Mouse (Mus musculus) ES-E14 (cell line): ENCODE measurements around the gene Hamp2. TPM values are rescaled to one million over a fixed set of nuclear protein-coding genes. Genes with fewer than 3 reads are reported as not detected.

Experiments used
- DNase-seq: peaks from one replicate; pipeline ENCODE4 v3.0.0-alpha.2; 2013; ENCODE audit warnings: low read depth, low spot score
- H3K27ac ChIP-seq: 2 replicates; pipeline ENCODE4 v1.5.1; 2012; ENCODE audit warnings: low read depth, mild to moderate bottlenecking, low read length, moderate library complexity, mixed read lengths; ENCODE audit not compliant: poor library complexity, insufficient read depth, severe bottlenecking
- H3K36me3 ChIP-seq: 2 replicates; pipeline ENCODE4 v1.6.1; 2012; ENCODE audit warnings: mild to moderate bottlenecking, low read length, moderate library complexity, mixed read lengths; ENCODE audit not compliant: control insufficient read depth, poor library complexity, insufficient read depth, severe bottlenecking
- H3K4me1 ChIP-seq, 2 experiments: fragments of 150-350 bp in 1 of 2; sonication (generic) in 1 of 2; 2 replicates each; pipeline ENCODE4 v1.6.1; 2012; ENCODE audit warnings: low read length in 2 of 2, mild to moderate bottlenecking in 1 of 2, mixed read lengths in 1 of 2; ENCODE audit not compliant: control insufficient read depth in 2 of 2, insufficient read depth in 2 of 2, poor library complexity in 1 of 2
- H3K4me3 ChIP-seq, 2 experiments: fragments of 150-350 bp in 1 of 2; sonication (generic) in 1 of 2; 2 replicates each; pipeline ENCODE4 v1.5.1; 2012; ENCODE audit warnings: low read length in 2 of 2, low read depth in 1 of 2, mild to moderate bottlenecking in 1 of 2, mixed read lengths in 1 of 2; ENCODE audit not compliant: insufficient read depth in 1 of 2, poor library complexity in 1 of 2, severe bottlenecking in 1 of 2
- H3K9ac ChIP-seq: 2 replicates; pipeline ENCODE4 v1.6.1; 2012; ENCODE audit warnings: low read depth, mild to moderate bottlenecking, low read length, mixed read lengths; ENCODE audit not compliant: poor library complexity, insufficient read depth, severe bottlenecking
- H3K9me3 ChIP-seq: fragments of 150-350 bp; sonication (generic); 2 replicates; pipeline ENCODE4 v1.6.1; 2012; ENCODE audit warnings: low read depth, mild to moderate bottlenecking, low read length; ENCODE audit not compliant: control insufficient read depth, insufficient read depth
- CHD2 ChIP-seq: IDR thresholded peaks from 2 replicates; pipeline ENCODE4 v1.6.1; 2014; ENCODE audit warnings: mild to moderate bottlenecking, low read depth, low read length, inconsistent platforms
- HCFC1 ChIP-seq: IDR thresholded peaks from 2 replicates; pipeline ENCODE4 v1.6.1; 2012; ENCODE audit warnings: low read length, inconsistent platforms, borderline replicate concordance; ENCODE audit not compliant: insufficient read depth
- MAFK ChIP-seq: IDR thresholded peaks from 2 replicates; pipeline ENCODE4 v1.6.1; 2014; ENCODE audit warnings: mild to moderate bottlenecking, low read depth, low read length, inconsistent platforms; ENCODE audit not compliant: insufficient read depth
- ZC3H11A ChIP-seq: IDR thresholded peaks from 2 replicates; pipeline ENCODE4 v1.6.1; 2012; ENCODE audit warnings: low read depth, mild to moderate bottlenecking, inconsistent platforms, low read length, borderline replicate concordance
- ZNF384 ChIP-seq: IDR thresholded peaks from 2 replicates; pipeline ENCODE4 v1.6.1; 2012; ENCODE audit warnings: low read depth, low read length, inconsistent platforms
- in situ Hi-C, 2 experiments: fragments of 600-800 bp; cut with MboI; formaldehyde crosslinking; loops; one replicate each; pipeline ENCODE4 v1.15.1; 2025; ENCODE audit warnings: low sequenced_read_pairs in 2 of 2, inconsistent platforms in 1 of 2; ENCODE audit not compliant: unreplicated experiment in 2 of 2
- total RNA-seq: library from RNA; depleted of rRNA; stranded (reverse); fragments of 300-350 nt; gene quantifications from 2 replicates; pipeline ENCODE4 v1.2.3, GENCODE M21; 2012

Gene Hamp2
- total RNA-seq, 1 experiment = not detected

DNA sequence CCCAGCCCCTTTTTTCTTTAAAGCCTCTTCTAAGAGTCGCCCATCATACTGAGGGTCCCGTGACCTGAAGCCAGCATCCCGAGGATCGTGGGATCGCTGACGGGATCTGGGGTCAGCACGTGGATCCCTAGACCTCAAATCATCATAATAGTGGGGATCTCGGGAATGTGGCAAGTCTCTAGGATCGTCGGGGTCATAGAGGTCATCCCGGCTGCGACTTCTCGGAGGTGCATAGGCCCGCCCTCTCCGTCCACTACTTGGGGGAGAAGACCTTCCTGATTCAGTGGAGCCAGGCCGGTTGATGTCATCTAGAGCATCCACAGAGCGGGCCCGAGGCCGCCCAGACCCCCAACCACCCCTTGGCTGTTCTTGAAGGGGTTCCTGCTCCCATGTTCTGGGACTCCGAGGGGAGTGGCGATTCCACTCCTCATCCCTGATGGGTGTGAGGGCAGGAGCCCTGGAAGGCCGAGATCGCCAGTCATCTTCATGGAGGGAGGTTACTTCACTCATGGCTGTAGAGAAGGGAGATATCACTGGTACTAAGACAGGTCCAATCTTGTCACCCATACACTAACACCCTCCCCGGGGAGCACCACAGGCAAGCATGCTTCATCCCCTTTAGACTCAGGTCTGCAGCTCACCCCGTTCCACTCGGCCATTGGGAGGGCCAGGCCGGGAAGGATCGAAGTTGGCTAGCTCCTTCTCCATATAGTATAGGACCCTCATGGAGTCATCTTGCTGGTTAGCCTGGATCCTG, 33.8 kb upstream of the Hamp2 start:
- peak overlapping the region; percentile 83 to 91 for H3K4me3 ChIP-seq
- in situ Hi-C loops = no loop called here
- H3K4me1 ChIP-seq = peaks cover 2 to 16% of the 10 kb centered on the region in 2 experiments; a peak in 2 of 4 replicates
- H3K27ac ChIP-seq = peak overlapping the region; percentile 89
- peaks cover 44% of the 10 kb centered on the region for H3K36me3 ChIP-seq
- no peaks in the 10 kb centered on the region for H3K9me3 ChIP-seq
- no peak for DNase-seq
- peak overlapping the region; percentile 91; the same call in 1 of the 2 replicates for H3K9ac ChIP-seq
- TF ChIP-seq HCFC1 = no peak
- no peak for TF ChIP-seq ZNF384
- no peak for TF ChIP-seq MAFK
- TF ChIP-seq CHD2 = peak; percentile 54; the same call in 1 of the 2 replicates

DNA sequence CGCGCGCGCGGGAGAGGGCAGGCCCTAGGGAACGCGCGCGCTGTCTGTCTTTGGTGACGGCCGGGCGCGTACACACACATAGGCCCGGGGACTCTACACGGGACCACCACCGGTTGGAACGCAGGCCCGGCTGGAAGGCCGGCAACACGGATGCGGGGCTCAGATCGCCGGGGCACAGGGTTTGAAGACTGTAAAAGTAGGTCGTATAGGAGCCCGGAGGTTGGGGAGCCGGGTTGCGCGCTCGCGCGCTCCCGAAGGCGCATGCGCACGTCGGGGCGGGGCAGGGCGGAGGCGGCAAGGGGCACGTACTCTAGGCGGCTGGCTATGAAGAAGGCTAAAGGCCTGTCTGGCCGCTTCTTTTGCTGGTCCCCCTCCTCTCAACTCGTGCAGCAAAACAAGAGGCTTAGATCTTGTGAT, 32.9 kb upstream of the Hamp2 start:
- Histone ChIP-seq H3K4me1 (peaks cover 2 to 16% of the 10 kb centered on the region in 2 experiments; a peak in 2 of 4 replicates), H3K36me3 (peaks cover 48% of the 10 kb centered on the region), H3K27ac (peak overlapping the region; percentile 89), H3K9ac (peak overlapping the region; percentile 91), H3K9me3 (no peaks in the 10 kb centered on the region), H3K4me3 (peak overlapping the region; percentile 83 to 91)
- no peak for TF ChIP-seq MAFK
- TF ChIP-seq ZNF384 = no peak
- TF ChIP-seq ZC3H11A = no peak
- no peak for TF ChIP-seq HCFC1
- TF ChIP-seq CHD2 = no peak
- DNase-seq = peak; percentile 65
- in situ Hi-C loops = no loop called here

DNA sequence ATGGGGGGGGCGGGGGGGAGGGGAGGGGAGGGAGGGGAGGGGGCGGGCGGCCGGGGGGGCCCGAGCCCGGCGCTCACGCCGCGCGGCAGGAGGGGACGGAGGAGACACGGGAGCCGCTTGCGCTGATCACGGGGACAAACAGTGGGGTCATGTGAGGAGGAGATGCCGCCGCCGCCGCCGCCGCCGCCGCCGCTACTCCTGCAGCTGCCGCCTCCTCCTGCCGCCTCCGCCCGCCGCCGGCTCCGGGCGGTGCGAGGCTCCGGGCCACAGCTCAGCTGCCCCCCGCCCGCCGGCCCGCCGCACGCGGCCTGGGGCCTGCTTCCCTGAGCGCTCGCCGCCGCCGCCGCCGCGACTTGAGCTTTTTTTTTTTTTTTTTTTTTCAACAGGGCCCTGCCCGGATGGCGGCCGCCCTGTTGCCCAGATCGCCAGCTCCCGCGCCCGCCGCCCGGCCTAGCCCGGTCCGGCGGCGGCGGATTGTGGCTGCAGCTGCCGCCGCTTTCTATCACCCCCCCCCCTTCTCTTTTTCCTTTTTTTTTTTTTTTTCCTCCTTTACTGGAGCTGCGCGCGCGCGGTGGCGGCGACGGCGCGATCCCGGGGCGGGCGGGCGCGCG, 32.4 kb upstream of the Hamp2 start, which contains the start of gene Usf2:
Usf2 (minus strand) TSS at position 48 of the 611 bp plus-strand sequence.
- Histone ChIP-seq H3K9ac (peak within 1 kb of the TSS; percentile 91), H3K27ac (peak within 1 kb of the TSS; percentile 89), H3K4me1 (peaks cover 2 to 16% of the 10 kb centered on the region in 2 experiments; a peak in 2 of 4 replicates), H3K9me3 (no peaks in the 10 kb centered on the region), H3K4me3 (peak within 1 kb of the TSS; percentile 83 to 91), H3K36me3 (peaks cover 48% of the 10 kb centered on the region)
- DNase-seq = no peak
- in situ Hi-C loops = no loop called here
- peak; percentile 95 for TF ChIP-seq ZNF384
- no peak for TF ChIP-seq MAFK

DNA sequence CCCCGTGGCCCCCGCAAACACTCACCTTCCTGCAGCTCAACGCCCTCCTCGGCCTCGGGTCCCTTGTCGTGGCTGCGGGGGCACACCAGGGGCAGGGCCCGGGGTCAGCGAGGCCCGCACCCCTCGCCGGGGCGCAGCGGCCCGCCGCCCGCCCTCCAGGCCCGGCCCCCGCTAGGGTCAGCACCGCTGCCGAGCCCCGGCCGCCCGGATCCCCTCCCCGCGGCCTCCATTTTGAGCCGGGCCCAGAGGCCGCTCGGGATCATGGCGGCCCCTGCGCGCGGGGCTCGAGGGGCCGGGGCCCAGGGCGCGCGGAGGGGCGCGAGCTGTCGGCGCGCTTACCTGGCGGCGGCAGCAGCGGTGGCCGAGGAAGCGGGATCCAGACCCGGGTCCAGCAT, 31.9 kb upstream of the Hamp2 start:
- peaks cover 48% of the 10 kb centered on the region for H3K36me3 ChIP-seq
- TF ChIP-seq ZC3H11A (no peak), CHD2 (no peak), ZNF384 (no peak), MAFK (no peak), HCFC1 (no peak)
- H3K9ac ChIP-seq = peak overlapping the region; percentile 91
- H3K27ac ChIP-seq = peak overlapping the region; percentile 89
- in situ Hi-C loops = no loop called here
- peaks cover 2 to 16% of the 10 kb centered on the region in 2 experiments; a peak in 2 of 4 replicates for H3K4me1 ChIP-seq
- DNase-seq = no peak
- no peaks in the 10 kb centered on the region for H3K9me3 ChIP-seq
- peak overlapping the region; percentile 83 to 91 for H3K4me3 ChIP-seq
